Mouse (Mus musculus) heart, embryonic 16.5 days (tissue): ENCODE measurements around the gene Mpp3. TPM values are rescaled to one million over a fixed set of nuclear protein-coding genes. Genes with fewer than 3 reads are reported as not detected.

Source experiments
- ATAC-seq: fragments of 200-750 bp; cut with Nextera tagmentation; replicated peaks from 2 replicates; pipeline ENCODE4 v1.8.0; 2017; ENCODE audit warnings: moderate number of reproducible peaks; ENCODE audit not compliant: insufficient read depth, low FRiP score; ENCODE audit errors: extremely low read depth
- H3K27ac ChIP-seq: fragments of 300-500 bp; sonication (generic); 2 replicates; pipeline ENCODE4 v1.5.1; 2014; ENCODE audit warnings: mild to moderate bottlenecking, low read length, control low read depth, moderate library complexity
- H3K27me3 ChIP-seq: fragments of 300-500 bp; sonication (generic); 2 replicates; pipeline ENCODE4 v1.6.1; 2014; ENCODE audit warnings: low read length, mixed read lengths; ENCODE audit not compliant: control insufficient read depth, insufficient read depth
- H3K36me3 ChIP-seq: fragments of 300-500 bp; sonication (generic); 2 replicates; pipeline ENCODE4 v1.6.1; 2014; ENCODE audit not compliant: control insufficient read depth, insufficient read depth
- H3K4me1 ChIP-seq: fragments of 300-500 bp; sonication (generic); 2 replicates; pipeline ENCODE4 v1.6.1; 2014; ENCODE audit warnings: low read length, mixed read lengths; ENCODE audit not compliant: control insufficient read depth, insufficient read depth
- H3K4me2 ChIP-seq: fragments of 300-500 bp; sonication (generic); 2 replicates; pipeline ENCODE4 v1.6.1; 2014; ENCODE audit warnings: low read depth, mild to moderate bottlenecking, control low read depth, low read length
- H3K4me3 ChIP-seq: fragments of 300-500 bp; sonication (generic); 2 replicates; pipeline ENCODE4 v1.5.1; 2014; ENCODE audit warnings: mild to moderate bottlenecking, control low read depth, low read length
- H3K9ac ChIP-seq: fragments of 300-500 bp; sonication (generic); 2 replicates; pipeline ENCODE4 v1.6.1; 2014; ENCODE audit warnings: low read length, control low read depth
- H3K9me3 ChIP-seq: fragments of 300-500 bp; sonication (generic); replicated peaks from 2 replicates; pipeline ENCODE4 v1.6.1; 2016; ENCODE audit warnings: low read length; ENCODE audit not compliant: control insufficient read depth
- WGBS: fragments of 180-500 bp; shearing (Covaris S2); extraction: QIAGEN DNeasy Blood & Tissue Kit; methylation state at CpG from one replicate; pipeline ENCODE4 v1.1.7; 2014; 5-methylcytosine and 5-hydroxymethylcytosine counted together
- polyA plus RNA-seq: library from polyadenylated mRNA; unstranded; fragments of >200 nt; fragmentation: Nextera tagmentation; extraction: Ambion mirVana; gene quantifications from 2 replicates; pipeline ENCODE4 v1.2.1, GENCODE M21; 2015

Gene Mpp3
- polyA plus RNA-seq, 1 experiment from 2014 or later = 4.2 TPM

- Histone ChIP-seq H3K4me3 (peak overlapping the region; percentile 66), H3K27me3 (peaks cover 53% of the 10 kb centered on the region), H3K27ac (peak overlapping the region; percentile 4), H3K4me2 (peak overlapping the region; percentile 93), H3K9ac (peak overlapping the region; percentile 70), H3K4me1 (peaks cover 21% of the 10 kb centered on the region), H3K9me3 (no peaks in the 10 kb centered on the region), H3K36me3 (no peaks in the 10 kb centered on the region)
- ATAC-seq = peak; percentile 25; the same call in 1 of the 2 replicates
- under 1% methylated on average over 78 of the region's 78 CpGs for WGBS
Observed at GRCm38 (mm10) chr11:101963473-101964291, 64.6 kb downstream of the Mpp3 start.

GRCm38 (mm10) chr11:101963043-101963442, 65.2 kb downstream of the Mpp3 start:
- H3K4me3 ChIP-seq = peak overlapping the region; percentile 66
- no peaks in the 10 kb centered on the region for H3K36me3 ChIP-seq
- H3K9me3 ChIP-seq = no peaks in the 10 kb centered on the region
- H3K4me2 ChIP-seq = peak overlapping the region; percentile 93
- peaks cover 55% of the 10 kb centered on the region for H3K27me3 ChIP-seq
- peaks cover 17% of the 10 kb centered on the region for H3K4me1 ChIP-seq
- 9% methylated on average over 11 of the region's 11 CpGs for WGBS
- peak overlapping the region; percentile 70 for H3K9ac ChIP-seq
- peak overlapping the region; percentile 1; the same call in 1 of the 2 replicates for H3K27ac ChIP-seq
- ATAC-seq = no peak

GRCm38 (mm10) chr11:101957476-101957875, 70.8 kb downstream of the Mpp3 start:
- peaks cover 17% of the 10 kb centered on the region for H3K27me3 ChIP-seq
- no peak overlapping the region for H3K27ac ChIP-seq
- H3K4me3 ChIP-seq = no peak overlapping the region
- H3K9ac ChIP-seq = no peak overlapping the region
- ATAC-seq = no peak
- no peaks in the 10 kb centered on the region for H3K9me3 ChIP-seq
- H3K4me2 ChIP-seq = no peak overlapping the region
- WGBS = 72% methylated on average over 5 of the region's 5 CpGs
- peaks cover 14% of the 10 kb centered on the region for H3K4me1 ChIP-seq
- H3K36me3 ChIP-seq = no peaks in the 10 kb centered on the region

- H3K36me3 ChIP-seq = no peaks in the 10 kb centered on the region
- 0 out of 2 replicates have a peak, but pooled peaks cover 3% of the 10 kb centered on the region for H3K27me3 ChIP-seq
- H3K4me2 ChIP-seq = peak overlapping the region; percentile 49; the same call in 1 of the 2 replicates
- peaks cover 18% of the 10 kb centered on the region for H3K4me1 ChIP-seq
- no peak for ATAC-seq
- 29% methylated on average over 4 of the region's 4 CpGs for WGBS
- H3K27ac ChIP-seq = peak overlapping the region; percentile 80
- no peak overlapping the region for H3K4me3 ChIP-seq
- no peaks in the 10 kb centered on the region for H3K9me3 ChIP-seq
- no peak overlapping the region for H3K9ac ChIP-seq
Observed at GRCm38 (mm10) chr11:101953441-101953840, 74.8 kb downstream of the Mpp3 start.

- no peak overlapping the region for H3K9ac ChIP-seq
- ATAC-seq = peak; percentile 91
- WGBS = 17% methylated on average over 24 of the region's 24 CpGs
- H3K9me3 ChIP-seq = no peaks in the 10 kb centered on the region
- H3K27me3 ChIP-seq = no peaks in the 10 kb centered on the region
- H3K4me3 ChIP-seq = peak overlapping the region; percentile 20; the same call in 1 of the 2 replicates
- peak overlapping the region; percentile 80 for H3K27ac ChIP-seq
- no peaks in the 10 kb centered on the region for H3K36me3 ChIP-seq
- H3K4me1 ChIP-seq = peaks cover 18% of the 10 kb centered on the region
- H3K4me2 ChIP-seq = peak overlapping the region; percentile 49
Observed at GRCm38 (mm10) chr11:101952541-101953341, 75.5 kb downstream of the Mpp3 start.

- Histone ChIP-seq H3K9ac (no peak overlapping the region), H3K4me1 (peaks cover 18% of the 10 kb centered on the region), H3K4me2 (no peak overlapping the region)
Observed at GRCm38 (mm10) chr11:101950021-101950420, 78.2 kb downstream of the Mpp3 start.

More at GRCm38 (mm10) chr11:101950021-101950420, 78.2 kb downstream of the Mpp3 start:
- Histone ChIP-seq H3K36me3 (no peaks in the 10 kb centered on the region), H3K9me3 (no peaks in the 10 kb centered on the region), H3K27ac (no peak overlapping the region), H3K27me3 (no peaks in the 10 kb centered on the region), H3K4me3 (no peak overlapping the region)
- ATAC-seq = no peak
- WGBS = 58% methylated on average over 5 of the region's 5 CpGs

Other genes starting within 250 kb of the Mpp3 start
- gene Etv4, start 243.1 kb downstream of the Mpp3 start, polyA plus RNA-seq = 3.3 and 4.2 TPM in 2 replicates
- gene Meox1, start 134.1 kb downstream of the Mpp3 start, polyA plus RNA-seq = 14.9 and 15.0 TPM in 2 replicates
- 2.3 and 2.4 TPM in 2 replicates for gene Sost, start 61.4 kb downstream of the Mpp3 start, polyA plus RNA-seq
- not detected in 2 replicates for gene Cfap97d1, start 44.2 kb downstream of the Mpp3 start, polyA plus RNA-seq
- gene Dusp3, start 41.4 kb downstream of the Mpp3 start, polyA plus RNA-seq = 57.3 and 58.8 TPM in 2 replicates
- gene Cd300lg, start 13.0 kb upstream of the Mpp3 start, polyA plus RNA-seq = 11.6 TPM in 2 replicates
- 6.6 and 9.1 TPM in 2 replicates for gene Mpp2, start 60.1 kb upstream of the Mpp3 start, polyA plus RNA-seq
- not detected in 2 replicates for gene Ppy, start 72.9 kb upstream of the Mpp3 start, polyA plus RNA-seq
- not detected in 2 replicates for gene Pyy, start 79.4 kb upstream of the Mpp3 start, polyA plus RNA-seq
- gene Nags, start 117.1 kb upstream of the Mpp3 start, polyA plus RNA-seq = 0.14 and 0.29 TPM in 2 replicates
- 33.9 and 35.3 TPM in 2 replicates for gene Tmem101, start 127.9 kb upstream of the Mpp3 start, polyA plus RNA-seq
- 60.5 and 77.2 TPM in 2 replicates for gene Lsm12, start 156.8 kb upstream of the Mpp3 start, polyA plus RNA-seq
- 24.4 and 25.0 TPM in 2 replicates for gene G6pc3, start 161.2 kb upstream of the Mpp3 start, polyA plus RNA-seq
- gene Hdac5, start 201.7 kb upstream of the Mpp3 start, polyA plus RNA-seq = 86.7 and 96.4 TPM in 2 replicates
- 11.8 and 12.3 TPM in 2 replicates for gene BC030867, start 220.4 kb upstream of the Mpp3 start, polyA plus RNA-seq
- gene Asb16, start 240.3 kb upstream of the Mpp3 start, polyA plus RNA-seq = 0.08 and 0.09 TPM in 2 replicates